Mouse (Mus musculus) intestine, embryonic 14.5 days (tissue): Measurements from ENCODE around the gene Wdr91. TPM values are rescaled to one million over a fixed set of nuclear protein-coding genes. Genes with fewer than 3 reads are reported as not detected.

Experiments used
- ATAC-seq: fragments of 200-750 bp; cut with Nextera tagmentation; replicated peaks from 2 replicates; pipeline ENCODE4 v1.8.0; 2017; ENCODE audit warnings: low read depth, moderate number of reproducible peaks, moderate TSS enrichment, moderate library complexity; ENCODE audit not compliant: low FRiP score, low TSS enrichment
- DNase-seq: peaks from one replicate; pipeline ENCODE4 v3.0.0-alpha.2; 2018; ENCODE audit warnings: low spot score
- H3K27ac ChIP-seq: fragments of 300-500 bp; sonication (generic); 2 replicates; pipeline ENCODE4 v1.5.1; 2014; ENCODE audit warnings: low read depth, mild to moderate bottlenecking, control low read depth
- H3K27me3 ChIP-seq: fragments of 300-500 bp; sonication (generic); replicated peaks from 2 replicates; pipeline ENCODE4 v1.6.1; 2014; ENCODE audit warnings: low read length, control low read depth; ENCODE audit not compliant: control insufficient read depth, insufficient read depth
- H3K36me3 ChIP-seq: fragments of 300-500 bp; sonication (generic); 2 replicates; pipeline ENCODE4 v1.6.1; 2014; ENCODE audit warnings: low read length, control low read depth; ENCODE audit not compliant: control insufficient read depth, insufficient read depth
- H3K4me1 ChIP-seq: fragments of 300-500 bp; sonication (generic); replicated peaks from 2 replicates; pipeline ENCODE4 v1.6.1; 2014; ENCODE audit warnings: low read length, control low read depth, mixed read lengths; ENCODE audit not compliant: control insufficient read depth, insufficient read depth
- H3K4me2 ChIP-seq: fragments of 300-500 bp; sonication (generic); 2 replicates; pipeline ENCODE4 v1.6.1; 2014; ENCODE audit warnings: low read length
- H3K4me3 ChIP-seq: fragments of 300-500 bp; sonication (generic); 2 replicates; pipeline ENCODE4 v1.5.1; 2014; ENCODE audit warnings: low read depth, low read length, control low read depth, mixed read lengths
- H3K9ac ChIP-seq: fragments of 300-500 bp; sonication (generic); 2 replicates; pipeline ENCODE4 v1.6.1; 2014; ENCODE audit warnings: mild to moderate bottlenecking, low read length
- H3K9me3 ChIP-seq: fragments of 300-500 bp; sonication (generic); 2 replicates; pipeline ENCODE4 v1.6.1; 2016; ENCODE audit warnings: low read length, control low read depth; ENCODE audit not compliant: control insufficient read depth
- WGBS: fragments of 180-500 bp; shearing (Covaris S2); extraction: QIAGEN DNeasy Blood & Tissue Kit; methylation state at CpG from one replicate; pipeline ENCODE4 v1.1.7; 2014; 5-methylcytosine and 5-hydroxymethylcytosine counted together
- polyA plus RNA-seq: library from polyadenylated mRNA; unstranded; fragments of >200 nt; fragmentation: Nextera tagmentation; extraction: Ambion mirVana; gene quantifications from 2 replicates; pipeline ENCODE4 v1.2.1, GENCODE M21; 2014

Gene Wdr91
- polyA plus RNA-seq, 1 experiment from 2014 or later, result 8.2 TPM

DNA sequence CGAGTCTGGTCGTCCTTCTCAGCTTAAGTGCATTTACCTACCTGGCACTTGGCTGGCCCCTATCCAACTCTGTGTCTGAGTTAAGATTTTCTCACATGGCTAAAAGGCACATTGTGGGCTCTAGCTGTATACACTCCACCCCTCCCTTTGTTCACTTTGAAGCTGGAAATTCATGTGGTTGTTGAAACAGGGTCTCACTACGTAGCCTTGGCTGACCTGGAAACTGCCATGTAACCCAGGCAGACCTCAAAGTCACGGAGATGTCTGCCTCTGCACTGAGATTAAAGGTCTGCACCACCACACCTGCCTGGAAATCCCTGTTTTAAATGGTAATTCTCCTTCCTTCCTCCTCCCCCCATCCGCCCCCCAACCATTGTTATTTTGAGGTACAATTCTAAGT lies 32.8 kb upstream of the Wdr91 start:
- Histone ChIP-seq H3K4me2 (no peak overlapping the region), H3K36me3 (no peaks in the 10 kb centered on the region), H3K4me1 (no peaks in the 10 kb centered on the region; the same call in 1 of the 2 replicates), H3K27ac (no peak overlapping the region), H3K9me3 (0 out of 2 replicates have a peak, but pooled peaks cover 4% of the 10 kb centered on the region), H3K27me3 (no peaks in the 10 kb centered on the region), H3K9ac (no peak overlapping the region), H3K4me3 (no peak overlapping the region)
- no peak for ATAC-seq
- DNase-seq, result no peak
- WGBS, result 77% methylated on average over 5 of the region's 5 CpGs

DNA sequence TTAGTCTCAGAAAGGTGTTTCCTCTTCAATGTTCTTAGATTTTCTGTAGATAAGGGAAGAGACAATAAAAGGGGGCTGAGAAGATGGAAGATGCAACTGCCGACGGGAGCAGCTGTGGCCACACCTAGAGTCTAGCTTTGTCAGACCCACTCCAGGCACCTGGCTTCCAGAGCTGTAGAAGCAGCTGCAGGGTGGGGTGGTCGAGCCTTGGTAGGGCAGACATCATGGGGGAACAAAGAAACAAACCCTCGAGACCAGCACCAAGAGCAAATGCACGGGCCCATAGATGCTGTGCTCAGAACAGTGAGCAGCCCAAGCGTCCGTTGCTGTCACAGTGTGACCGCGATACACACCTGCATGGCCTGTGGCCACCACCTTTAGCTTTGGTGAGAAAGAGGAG lies 31.8 kb upstream of the Wdr91 start:
- DNase-seq (no peak), ATAC-seq (no peak)
- no peak overlapping the region for H3K4me3 ChIP-seq
- no peak overlapping the region for H3K9ac ChIP-seq
- no peak overlapping the region for H3K4me2 ChIP-seq
- no peak overlapping the region for H3K27ac ChIP-seq
- H3K27me3 ChIP-seq, result no peaks in the 10 kb centered on the region
- 0 out of 2 replicates have a peak, but pooled peaks cover 4% of the 10 kb centered on the region for H3K9me3 ChIP-seq
- H3K4me1 ChIP-seq, result no peaks in the 10 kb centered on the region; the same call in 1 of the 2 replicates
- WGBS, result 87% methylated on average over 9 of the region's 9 CpGs
- H3K36me3 ChIP-seq, result no peaks in the 10 kb centered on the region

GRCm38 (mm10) chr6:34941496-34941895 lies 30.8 kb upstream of the Wdr91 start:
- no peaks in the 10 kb centered on the region for H3K36me3 ChIP-seq
- DNase-seq (no peak), ATAC-seq (no peak)
- H3K9me3 ChIP-seq, result no peaks in the 10 kb centered on the region
- 71% methylated on average over 2 of the region's 2 CpGs for WGBS
- no peaks in the 10 kb centered on the region; the same call in 1 of the 2 replicates for H3K4me1 ChIP-seq
- no peak overlapping the region for H3K27ac ChIP-seq
- no peak overlapping the region for H3K4me2 ChIP-seq
- H3K4me3 ChIP-seq, result no peak overlapping the region
- H3K9ac ChIP-seq, result no peak overlapping the region
- no peaks in the 10 kb centered on the region for H3K27me3 ChIP-seq

DNA sequence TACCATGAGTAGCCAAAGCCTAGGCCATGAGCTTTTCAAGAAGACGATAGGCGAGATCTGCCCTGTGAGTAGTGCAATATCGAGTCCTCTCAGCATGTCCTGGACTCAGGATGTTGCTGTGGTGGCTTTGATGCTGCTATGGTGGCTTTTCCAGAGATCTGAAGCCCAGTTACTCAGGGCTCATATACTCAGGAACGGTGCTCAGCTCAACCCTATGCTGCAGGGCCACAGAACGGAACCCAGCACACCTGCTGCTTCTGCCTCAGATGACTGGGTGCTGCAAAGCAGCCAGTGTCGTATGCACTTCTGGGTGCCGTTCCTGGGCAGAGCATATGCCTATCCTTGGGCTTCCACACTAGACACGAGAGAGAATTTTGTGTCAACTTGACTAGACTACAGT lies 28.8 kb upstream of the Wdr91 start:
- Histone ChIP-seq H3K4me3 (no peak overlapping the region), H3K27me3 (no peaks in the 10 kb centered on the region), H3K36me3 (no peaks in the 10 kb centered on the region), H3K27ac (no peak overlapping the region), H3K4me2 (no peak overlapping the region), H3K4me1 (no peaks in the 10 kb centered on the region; the same call in 1 of the 2 replicates), H3K9me3 (no peaks in the 10 kb centered on the region), H3K9ac (no peak overlapping the region)
- 89% methylated on average over 8 of the region's 8 CpGs for WGBS
- ATAC-seq (no peak), DNase-seq (no peak)

DNA sequence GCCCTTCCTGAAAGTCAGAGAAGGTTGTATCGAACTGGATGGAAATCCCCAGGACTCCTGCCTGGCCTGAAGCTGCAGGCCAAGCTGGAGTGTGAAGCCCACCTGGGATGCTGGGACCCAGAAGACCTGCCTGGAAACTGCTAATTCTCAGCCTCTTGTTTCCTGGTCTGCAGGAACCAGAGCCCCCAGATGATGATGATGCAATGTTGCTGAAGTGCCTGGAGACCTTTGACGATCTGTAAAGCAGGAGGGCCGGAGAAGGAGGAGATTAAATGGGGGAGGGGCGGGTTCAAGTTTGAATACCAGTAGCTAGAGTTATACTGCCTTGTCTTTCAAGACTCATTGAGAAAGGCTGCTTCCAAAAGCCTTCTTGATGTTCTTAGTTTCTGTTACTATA lies 28.3 kb upstream of the Wdr91 start:
- WGBS, result 45% methylated on average over 4 of the region's 4 CpGs
- Histone ChIP-seq H3K4me3 (no peak overlapping the region), H3K4me1 (no peaks in the 10 kb centered on the region; the same call in 1 of the 2 replicates), H3K36me3 (no peaks in the 10 kb centered on the region), H3K27ac (no peak overlapping the region), H3K4me2 (no peak overlapping the region), H3K27me3 (no peaks in the 10 kb centered on the region), H3K9me3 (no peaks in the 10 kb centered on the region), H3K9ac (no peak overlapping the region)
- DNase-seq (no peak), ATAC-seq (no peak)

GRCm38 (mm10) chr6:34938280-34938928 lies 27.7 kb upstream of the Wdr91 start:
- Histone ChIP-seq H3K9ac (no peak overlapping the region), H3K9me3 (no peaks in the 10 kb centered on the region), H3K36me3 (no peaks in the 10 kb centered on the region), H3K27ac (no peak overlapping the region), H3K4me2 (no peak overlapping the region), H3K4me1 (no peaks in the 10 kb centered on the region; the same call in 1 of the 2 replicates), H3K27me3 (no peaks in the 10 kb centered on the region), H3K4me3 (no peak overlapping the region)
- ATAC-seq (no peak), DNase-seq (no peak)
- 43% methylated on average over 7 of the region's 7 CpGs for WGBS

- WGBS, result 70% methylated on average over 5 of the region's 5 CpGs
- H3K4me2 ChIP-seq, result no peak overlapping the region
- ATAC-seq, result no peak
- H3K4me1 ChIP-seq, result no peaks in the 10 kb centered on the region; the same call in 1 of the 2 replicates
- no peaks in the 10 kb centered on the region for H3K9me3 ChIP-seq
- no peak for DNase-seq
- H3K27ac ChIP-seq, result no peak overlapping the region
- no peaks in the 10 kb centered on the region for H3K36me3 ChIP-seq
- H3K27me3 ChIP-seq, result no peaks in the 10 kb centered on the region
- no peak overlapping the region for H3K9ac ChIP-seq
- no peak overlapping the region for H3K4me3 ChIP-seq
These were observed 26.1 kb upstream of the Wdr91 start for GRCm38 (mm10) chr6:34936743-34937142.

DNA sequence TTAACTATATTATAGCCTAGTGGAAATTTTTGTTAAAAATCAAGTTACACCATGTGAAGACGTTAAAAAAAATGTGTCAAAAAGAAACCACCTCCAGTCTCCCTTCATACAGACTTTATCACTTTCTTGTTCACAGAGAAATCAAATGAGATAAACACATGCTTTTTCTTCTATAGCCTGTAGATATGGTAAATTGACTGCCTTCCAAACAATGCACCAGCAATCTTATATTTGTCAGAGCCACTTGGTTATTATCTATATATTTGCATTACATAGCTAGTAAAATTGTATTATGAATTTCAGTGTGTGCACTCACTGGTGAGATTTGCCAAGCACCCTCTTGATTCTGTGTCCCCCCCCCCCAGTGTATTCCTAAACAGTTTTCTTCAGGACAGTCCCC lies 22.0 kb upstream of the Wdr91 start:
- Histone ChIP-seq H3K27ac (no peak overlapping the region), H3K9me3 (no peaks in the 10 kb centered on the region), H3K4me2 (no peak overlapping the region), H3K36me3 (no peaks in the 10 kb centered on the region), H3K4me3 (no peak overlapping the region), H3K4me1 (no peaks in the 10 kb centered on the region), H3K9ac (no peak overlapping the region), H3K27me3 (no peaks in the 10 kb centered on the region)
- 79% methylated on average over 1 of the region's 1 CpGs for WGBS
- ATAC-seq (no peak), DNase-seq (no peak)

DNA sequence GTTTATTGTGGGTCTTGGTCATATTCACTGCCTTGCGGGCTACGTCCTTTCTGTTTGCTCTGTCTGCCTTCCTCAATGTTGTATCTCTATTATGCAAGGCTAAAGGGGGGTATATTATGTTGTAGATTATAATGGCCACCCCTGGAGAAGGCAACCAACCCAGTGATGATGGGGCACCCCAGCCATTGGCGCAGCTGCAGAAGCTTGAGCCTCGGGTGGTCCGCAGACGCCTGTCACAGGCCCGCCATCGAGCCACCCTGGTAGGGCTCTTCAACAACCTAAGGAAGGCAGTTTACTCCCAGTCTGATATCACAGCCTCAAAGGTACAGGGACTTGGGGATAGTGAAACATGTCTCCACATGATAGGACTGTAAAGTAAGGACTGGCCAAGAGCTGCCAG lies 16.9 kb upstream of the Wdr91 start:
- H3K9me3 ChIP-seq, result no peaks in the 10 kb centered on the region
- ATAC-seq, result no peak
- H3K4me2 ChIP-seq, result no peak overlapping the region
- H3K27me3 ChIP-seq, result no peaks in the 10 kb centered on the region
- no peaks in the 10 kb centered on the region for H3K4me1 ChIP-seq
- H3K9ac ChIP-seq, result no peak overlapping the region
- 93% methylated on average over 8 of the region's 8 CpGs for WGBS
- no peak overlapping the region for H3K4me3 ChIP-seq
- no peak for DNase-seq
- H3K27ac ChIP-seq, result no peak overlapping the region
- H3K36me3 ChIP-seq, result no peaks in the 10 kb centered on the region
